Mouse (Mus musculus): Measurements from ENCODE around the gene Pou2f2. TPM values are rescaled to one million over a fixed set of nuclear protein-coding genes. Genes with fewer than 3 reads are reported as not detected.
A peak's percentile ranks its signal among the peaks of the same experiment; 100 is the strongest.
"Not testable (repeated sequence)": the region's sequence is repeated elsewhere in the genome, so short reads cannot be mapped to it uniquely, and the experiment has no call there.

Pou2f2 gene
- total RNA-seq, 4 experiments from 2014 or later, result 0.90 to 3.5 (median 1.7) TPM

DNA sequence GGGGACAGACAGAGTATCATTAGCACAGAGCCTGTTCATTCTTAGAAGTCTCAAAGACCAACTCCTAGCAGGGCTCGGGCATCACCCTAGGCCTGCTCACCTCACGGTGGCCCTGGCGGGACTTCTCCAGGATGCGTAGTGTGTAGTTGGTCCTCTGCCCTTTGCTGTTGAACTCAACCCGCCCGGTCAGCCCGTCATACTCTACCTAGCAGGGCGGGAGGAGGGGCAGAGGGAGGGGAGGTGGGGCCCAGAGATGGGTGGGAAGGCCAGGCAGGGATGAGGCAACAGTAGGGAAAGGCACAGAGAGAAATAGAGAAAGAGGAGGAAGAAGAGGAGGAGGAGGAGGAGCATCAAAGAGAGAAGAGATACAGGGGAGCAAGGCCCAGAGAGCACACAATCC lies 121.1 kb downstream of the Pou2f2 start:
- DNase-seq, result no peak

DNA sequence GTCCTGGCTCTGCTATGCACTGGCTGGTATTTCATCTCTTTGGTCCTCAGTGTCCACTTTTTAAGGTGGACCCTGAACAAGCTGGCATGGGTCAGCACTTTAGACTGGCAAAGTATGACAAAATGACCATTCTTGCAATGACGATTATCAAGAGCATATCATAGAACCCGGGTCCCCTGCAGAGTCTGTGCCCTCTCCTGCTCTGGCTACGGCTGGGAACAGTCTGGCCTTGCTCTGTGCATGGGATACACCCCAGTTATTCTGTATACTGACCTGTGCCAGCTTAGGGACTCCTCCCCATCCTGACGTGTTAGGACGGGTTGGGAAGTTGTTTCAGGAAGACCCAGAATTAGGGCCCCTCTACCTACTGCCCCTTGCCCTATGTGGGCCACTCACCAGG lies 121.6 kb downstream of the Pou2f2 start:
- no peak for DNase-seq

DNA sequence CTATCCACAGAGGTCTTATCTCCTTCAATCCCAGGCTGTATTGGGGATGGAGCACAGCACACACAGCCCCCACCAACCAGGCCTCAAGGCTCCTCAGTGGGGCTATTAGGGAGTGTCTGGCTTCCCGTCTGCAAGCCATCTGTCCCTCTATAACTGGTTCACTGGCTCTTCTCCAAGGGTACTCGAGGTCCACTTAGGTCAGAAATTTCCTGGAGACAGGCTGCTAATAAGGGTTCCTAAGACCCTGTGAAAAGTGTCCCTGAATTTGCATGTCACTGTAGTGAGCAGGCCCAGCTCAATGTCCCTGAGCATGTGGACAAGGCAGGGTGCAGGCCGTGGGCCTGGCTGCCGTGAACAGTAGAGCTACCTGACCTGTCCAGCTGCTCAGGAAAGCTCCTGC lies 122.6 kb downstream of the Pou2f2 start:
- no peak for DNase-seq

DNA sequence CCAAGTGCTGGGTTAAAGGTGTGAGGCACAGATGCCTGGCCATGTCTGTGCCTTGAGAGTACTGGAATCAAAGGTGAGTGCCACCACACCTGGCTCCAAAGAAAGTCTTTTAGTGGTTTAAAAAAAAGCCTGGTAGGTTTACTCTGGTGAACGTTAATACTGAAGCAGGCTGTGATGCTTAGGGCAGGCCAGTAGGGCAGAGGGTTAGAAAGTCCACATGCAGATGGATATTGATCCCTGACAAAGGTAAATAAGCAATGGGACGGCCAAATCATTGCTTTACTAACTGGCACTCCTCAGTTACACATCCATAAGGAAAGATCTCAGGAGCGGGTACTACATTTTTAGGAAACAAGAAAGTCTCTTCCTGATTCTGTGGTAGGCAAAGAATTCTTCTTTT lies 126.9 kb downstream of the Pou2f2 start:
- no peak for DNase-seq

DNA sequence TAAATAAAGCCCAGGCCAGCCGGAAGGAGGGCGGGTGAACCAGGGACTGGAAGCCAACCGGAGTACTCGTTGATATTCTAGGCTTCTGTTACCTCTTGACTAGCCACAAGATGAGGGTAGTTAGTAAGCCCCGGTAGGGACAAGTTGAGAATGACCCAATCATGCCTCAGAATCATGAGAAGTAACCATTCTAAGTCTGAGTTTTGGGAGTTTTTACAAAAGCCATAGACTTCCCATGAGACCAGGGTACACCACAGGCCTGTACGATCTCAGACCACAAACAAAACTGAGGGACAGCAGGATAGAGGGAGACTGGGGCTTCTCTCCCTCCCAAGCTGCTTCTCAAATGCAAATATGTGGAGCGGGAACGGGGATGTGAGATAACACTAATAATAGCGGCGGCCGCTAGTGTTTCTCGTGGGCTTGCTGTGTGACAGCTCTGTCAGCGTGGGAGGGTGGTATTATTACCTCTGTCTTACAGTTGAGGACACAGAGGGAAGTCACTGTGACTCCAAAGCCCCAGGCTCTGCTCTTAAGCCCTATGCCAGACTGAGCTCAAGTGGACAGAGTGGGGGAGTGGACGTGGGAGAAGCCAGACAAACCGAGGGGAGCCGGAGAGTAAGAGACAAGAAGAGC lies 130.1 kb downstream of the Pou2f2 start:
- DNase-seq, result no peak

DNA sequence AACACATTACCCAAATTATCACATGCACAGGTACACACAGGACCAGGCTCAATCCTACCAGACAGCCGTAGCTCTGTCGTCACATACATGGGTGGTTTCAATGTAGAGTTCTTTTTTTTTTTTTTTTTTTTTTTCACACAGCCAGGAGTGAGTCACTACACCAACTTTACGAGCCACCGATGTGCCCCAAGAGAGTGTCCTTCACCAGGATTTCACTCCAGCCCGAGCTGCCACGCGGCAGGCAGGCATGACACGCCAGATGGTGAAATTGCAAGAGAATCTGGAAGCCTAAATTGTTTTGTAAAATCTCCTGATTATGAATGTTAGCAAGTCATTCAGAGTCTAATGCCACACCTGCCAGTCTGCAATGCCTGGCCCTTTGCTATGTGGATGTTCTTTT lies 132.2 kb downstream of the Pou2f2 start:
- DNase-seq, result peak; percentile 71

DNA sequence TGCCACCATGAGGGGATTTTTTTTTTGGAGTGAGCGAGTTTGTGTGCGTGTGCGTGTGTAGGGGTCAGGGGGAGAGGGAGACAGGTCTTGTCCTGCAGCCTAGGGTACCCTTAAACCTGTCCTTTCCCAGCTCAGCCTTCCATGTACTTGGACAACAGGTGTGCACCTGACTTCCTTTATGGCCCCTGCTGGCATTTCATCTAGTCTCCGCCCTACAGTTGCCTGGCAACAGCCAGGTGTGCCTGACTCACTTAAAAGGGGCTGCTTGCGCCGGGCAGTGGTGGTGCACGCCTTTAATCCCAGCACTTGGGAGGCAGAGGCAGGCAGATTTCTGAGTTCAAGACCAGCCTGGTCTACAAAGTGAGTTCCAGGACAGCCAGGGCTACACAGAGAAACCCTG lies 134.9 kb downstream of the Pou2f2 start:
- DNase-seq, result not testable (repeated sequence)

DNA sequence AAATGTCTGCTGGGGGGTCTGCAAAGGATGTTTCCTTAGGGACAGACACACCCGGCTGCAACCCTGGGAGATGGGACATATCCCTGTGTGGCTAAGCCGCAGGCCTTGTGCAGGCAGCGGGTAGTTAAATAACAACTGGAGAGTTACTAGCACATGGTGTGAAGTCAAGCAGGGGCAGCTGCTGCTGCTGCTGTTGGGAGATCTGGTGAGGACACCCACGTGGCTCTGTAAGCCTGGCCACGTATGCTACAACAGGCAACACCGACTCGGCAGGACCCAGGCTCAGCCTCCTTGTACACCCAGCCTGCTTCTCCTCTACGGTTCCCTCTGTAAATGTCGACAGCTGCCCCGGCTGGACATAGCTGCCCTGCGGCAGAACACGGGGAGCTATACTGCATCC lies 137.6 kb downstream of the Pou2f2 start:
- DNase-seq, result no peak

Small RNA genes within 50 kb of the gene (microRNA-seq; reads per million reads assigned to microRNA genes)
- 0 reads per million in 2 experiments for gene Mir6537
- 0 reads per million in 2 experiments for gene Mir7048

Other genes with a start within 250 kb of the Pou2f2 start
- not detected for gene Gm4881, start 235.2 kb downstream of the Pou2f2 start, total RNA-seq (2022)
- 100 to 1,000 TPM; 343 to 403 (median 360) TPM for gene Rabac1, start 207.0 kb downstream of the Pou2f2 start, total RNA-seq (2022)
- gene Atp1a3, start 173.8 kb downstream of the Pou2f2 start, total RNA-seq (2022), result 100 to 1,000 TPM in 2 of 4 experiments, 10 to 100 TPM in 2; 46.3 to 149 (median 91.8) TPM
- gene Grik5, start 107.4 kb downstream of the Pou2f2 start, total RNA-seq (2022), result 10 to 100 TPM; 13.8 to 43.0 (median 24.7) TPM
- 10 to 100 TPM; 20.2 to 25.0 (median 22.1) TPM for gene Zfp574, start 107.2 kb downstream of the Pou2f2 start, total RNA-seq (2022)
- gene Dedd2, start 40.9 kb upstream of the Pou2f2 start, total RNA-seq (2022), result 10 to 100 TPM; 15.6 to 22.2 (median 19.1) TPM
- gene Zfp526, start 41.7 kb upstream of the Pou2f2 start, total RNA-seq (2022), result 10 to 100 TPM; 11.7 to 16.1 (median 14.2) TPM
- gene Gsk3a, start 58.1 kb upstream of the Pou2f2 start, total RNA-seq (2022), result 100 to 1,000 TPM in 3 of 4 experiments, 10 to 100 TPM in 1; 99.2 to 107 (median 104) TPM
- gene Erf, start 71.0 kb upstream of the Pou2f2 start, total RNA-seq (2022), result 10 to 100 TPM; 23.6 to 29.4 (median 27.2) TPM
- gene Cic, start 88.0 kb upstream of the Pou2f2 start, total RNA-seq (2022), result 100 to 1,000 TPM; 118 to 195 (median 151) TPM
- gene Pafah1b3, start 118.3 kb upstream of the Pou2f2 start, total RNA-seq (2022), result 10 to 100 TPM; 34.0 to 48.5 (median 42.5) TPM
- not detected for gene Prr19, start 121.7 kb upstream of the Pou2f2 start, total RNA-seq (2022)
- gene Tmem145, start 126.4 kb upstream of the Pou2f2 start, total RNA-seq (2022), result 1 to 10 TPM; 1.8 to 4.8 (median 4.5) TPM
- gene Megf8, start 137.4 kb upstream of the Pou2f2 start, total RNA-seq (2022), result 10 to 100 TPM; 62.4 to 82.4 (median 71.7) TPM
- gene Cnfn, start 190.0 kb upstream of the Pou2f2 start, total RNA-seq (2022), result not detected
- 100 to 1,000 TPM; 157 to 290 (median 256) TPM for gene Lipe, start 219.0 kb upstream of the Pou2f2 start, total RNA-seq (2022)
- not detected for gene Cxcl17, start 233.2 kb upstream of the Pou2f2 start, total RNA-seq (2022)

Data from adrenal gland, adult 8-10 months (tissue).